Mouse (Mus musculus): Measurements from ENCODE around the gene Atrnl1. TPM values are rescaled to one million over a fixed set of nuclear protein-coding genes. Genes with fewer than 3 reads are reported as not detected.
"Not testable (repeated sequence)": the region's sequence is repeated elsewhere in the genome, so short reads cannot be mapped to it uniquely, and the experiment has no call there.

Atrnl1 gene
- polyA plus RNA-seq, 1 experiment = not detected

DNA sequence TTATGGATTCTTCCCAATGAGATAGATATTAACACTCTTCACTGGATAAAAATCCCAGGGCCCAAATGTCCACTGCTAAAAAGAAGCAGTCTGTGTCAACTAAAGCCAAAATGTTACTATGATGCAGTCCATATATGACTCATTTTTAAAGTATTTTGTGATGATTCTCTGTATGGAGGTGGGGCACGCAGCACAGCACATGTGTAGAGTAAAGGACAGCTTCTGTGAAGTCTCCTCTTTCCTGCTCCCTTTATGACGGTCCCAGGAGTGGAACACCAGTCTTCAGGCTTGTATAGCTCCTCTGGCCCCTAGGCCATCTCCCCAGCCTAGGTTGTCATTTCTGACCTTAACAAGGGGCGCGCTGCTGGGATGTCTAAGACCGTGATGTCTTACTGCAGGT is 434.0 kb downstream of the Atrnl1 start:
- WGBS = 96% methylated on average over 5 of the region's 5 CpGs
- TF ChIP-seq CTCF (IDR thresholded peaks at IDR 0.05; ENCODE audit: insufficient read depth, low read depth, low read length) (no peak), POLR2A (IDR thresholded peaks at IDR 0.05; ENCODE audit: insufficient read depth, low read depth, low read length) (no peak)
- Histone ChIP-seq H3K4me1 (ENCODE audit: control insufficient read depth, insufficient read depth, low read length) (no peaks in the 10 kb centered on the region), H3K27ac (ENCODE audit: insufficient read depth, low read depth, low read length) (no peak overlapping the region), H3K4me3 (ENCODE audit: insufficient read depth, low read depth, low read length) (no peak overlapping the region)

DNA sequence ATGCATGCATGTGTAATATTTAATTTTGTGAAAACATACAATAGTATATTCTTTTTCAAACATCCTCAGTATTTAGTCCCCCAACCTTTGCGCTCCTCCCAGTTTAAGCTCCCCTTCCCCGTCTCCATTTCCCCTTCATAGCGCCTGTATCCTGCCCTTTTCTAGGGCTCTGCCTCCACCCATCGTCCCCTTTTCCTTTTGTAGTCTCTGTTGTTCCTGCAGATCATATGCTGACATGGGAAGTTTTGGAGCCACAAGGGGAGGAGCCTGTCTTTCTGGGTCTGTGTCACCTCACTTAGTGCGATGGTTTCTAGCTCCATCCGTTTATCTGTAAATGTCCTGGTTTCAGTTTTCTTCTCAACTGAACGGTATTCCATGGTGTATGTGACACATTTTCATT is 435.8 kb downstream of the Atrnl1 start:
- 95% methylated on average over 7 of the region's 7 CpGs for WGBS
- H3K4me3 ChIP-seq (ENCODE audit: insufficient read depth, low read depth, low read length) = no peak overlapping the region
- TF ChIP-seq POLR2A (IDR thresholded peaks at IDR 0.05; ENCODE audit: insufficient read depth, low read depth, low read length) (no peak), CTCF (IDR thresholded peaks at IDR 0.05; ENCODE audit: insufficient read depth, low read depth, low read length) (no peak)

DNA sequence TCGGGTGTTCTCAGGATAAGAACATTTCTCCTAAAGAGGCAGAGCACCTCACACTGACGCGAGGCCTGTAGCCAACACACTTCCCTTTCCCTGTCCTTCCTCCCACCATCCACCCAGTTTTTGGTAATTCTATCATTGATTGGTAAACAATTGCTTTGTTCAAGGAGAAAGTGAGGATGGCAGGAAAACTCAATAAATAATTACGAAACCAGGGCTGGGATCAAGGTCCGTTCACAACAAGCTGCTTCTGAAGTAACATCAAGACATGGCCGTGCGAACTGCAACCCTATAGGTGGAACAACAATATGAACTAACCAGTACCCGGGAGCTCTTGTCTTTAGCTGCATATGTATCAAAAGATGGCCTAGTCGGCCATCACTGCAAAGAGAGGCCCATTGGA is 439.6 kb downstream of the Atrnl1 start:
- H3K4me1 ChIP-seq (ENCODE audit: control insufficient read depth, insufficient read depth, low read length); H3K4me3 ChIP-seq (ENCODE audit: insufficient read depth, low read depth, low read length); H3K27ac ChIP-seq (ENCODE audit: insufficient read depth, low read depth, low read length): not testable (repeated sequence)
- WGBS = 97% methylated on average over 8 of the region's 9 CpGs

More for the DNA sequence above, 435.8 kb downstream of the Atrnl1 start:
- Histone ChIP-seq H3K27ac (ENCODE audit: insufficient read depth, low read depth, low read length) (no peak overlapping the region), H3K4me1 (ENCODE audit: control insufficient read depth, insufficient read depth, low read length) (no peaks in the 10 kb centered on the region)

DNA sequence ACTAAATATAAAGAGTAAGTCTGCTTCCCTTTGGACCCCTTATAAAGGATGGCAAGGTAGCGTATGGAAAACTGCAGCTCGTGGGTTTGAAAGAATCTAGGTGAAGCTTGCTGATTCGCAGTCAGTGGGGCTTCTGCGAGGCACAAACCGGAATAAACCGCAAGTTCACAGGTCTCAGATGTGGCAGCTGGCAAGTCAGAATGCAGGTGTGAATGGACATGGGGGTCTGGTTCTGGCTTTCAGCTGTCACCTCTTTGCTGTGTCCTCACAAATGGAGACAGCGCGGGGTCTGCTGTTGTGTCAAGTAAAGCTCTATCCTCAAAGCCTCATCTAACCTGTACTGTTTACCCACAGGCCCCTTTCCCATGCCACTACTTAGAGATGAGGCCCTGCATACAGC is 440.2 kb downstream of the Atrnl1 start:
- no peak overlapping the region for H3K27ac ChIP-seq (ENCODE audit: insufficient read depth, low read depth, low read length)
- WGBS = 95% methylated on average over 8 of the region's 8 CpGs
- H3K4me1 ChIP-seq (ENCODE audit: control insufficient read depth, insufficient read depth, low read length) = no peaks in the 10 kb centered on the region
- no peak for TF ChIP-seq CTCF (IDR thresholded peaks at IDR 0.05; ENCODE audit: insufficient read depth, low read depth, low read length)
- TF ChIP-seq POLR2A (IDR thresholded peaks at IDR 0.05; ENCODE audit: insufficient read depth, low read depth, low read length) = no peak
- H3K4me3 ChIP-seq (ENCODE audit: insufficient read depth, low read depth, low read length) = no peak overlapping the region

DNA sequence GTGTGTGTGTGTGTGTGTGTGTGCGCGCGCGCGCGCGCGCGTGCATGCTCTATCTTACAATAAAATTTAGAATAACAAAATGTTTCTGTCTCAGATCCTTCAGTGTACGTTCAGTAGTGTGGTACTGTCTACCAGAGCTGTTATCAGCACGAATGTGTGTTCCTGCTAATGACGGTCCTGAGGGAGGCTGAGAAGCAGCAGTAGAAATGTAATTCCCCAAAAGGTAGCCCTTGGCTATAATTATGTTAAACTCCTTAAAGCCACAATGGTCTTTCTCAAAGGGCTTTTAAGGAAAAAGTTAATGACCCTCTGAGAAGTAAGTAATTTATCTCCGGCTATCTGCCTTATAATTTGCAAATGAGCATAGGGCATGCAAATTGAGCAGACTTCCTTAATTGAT is 441.1 kb downstream of the Atrnl1 start:
- TF ChIP-seq POLR2A (IDR thresholded peaks at IDR 0.05; ENCODE audit: insufficient read depth, low read depth, low read length) (no peak), CTCF (IDR thresholded peaks at IDR 0.05; ENCODE audit: insufficient read depth, low read depth, low read length) (no peak)

DNA sequence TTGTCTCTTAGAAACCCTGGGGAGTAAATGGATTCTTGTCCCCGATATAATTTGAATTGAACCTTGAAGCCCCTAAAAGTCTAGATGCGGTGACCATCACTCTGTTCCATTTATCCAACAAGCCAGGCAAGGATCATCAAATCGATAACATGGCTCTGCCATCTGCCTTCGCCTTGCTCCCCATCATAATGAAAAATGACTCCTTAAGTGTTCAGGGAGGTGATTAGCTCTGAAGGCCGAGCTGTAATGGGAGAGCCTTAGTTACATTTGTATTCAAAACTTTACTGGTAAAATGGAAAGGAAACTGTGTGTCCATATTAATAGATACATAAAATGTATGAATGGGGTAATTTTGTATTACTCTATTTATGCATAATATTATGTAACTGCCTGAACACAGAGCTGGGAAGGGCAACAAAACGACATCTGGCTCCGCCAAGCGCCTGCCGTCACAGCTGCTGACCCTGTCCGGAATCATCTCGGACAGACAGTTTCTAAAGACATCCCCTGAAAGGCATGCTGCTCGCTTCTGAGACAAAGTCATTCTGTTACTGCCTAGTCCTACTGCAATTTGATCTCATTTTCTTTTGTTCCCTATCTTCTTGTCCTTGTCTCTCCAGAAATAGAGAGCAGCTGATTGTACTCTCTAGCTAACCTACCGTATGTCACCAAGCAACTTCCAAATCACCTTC is 441.8 kb downstream of the Atrnl1 start:
- no peak overlapping the region for H3K27ac ChIP-seq (ENCODE audit: insufficient read depth, low read depth, low read length)
- TF ChIP-seq POLR2A (IDR thresholded peaks at IDR 0.05; ENCODE audit: insufficient read depth, low read depth, low read length) = no peak
- TF ChIP-seq CTCF (IDR thresholded peaks at IDR 0.05; ENCODE audit: insufficient read depth, low read depth, low read length) = no peak

More for the DNA sequence above, 441.1 kb downstream of the Atrnl1 start:
- no peak overlapping the region for H3K4me3 ChIP-seq (ENCODE audit: insufficient read depth, low read depth, low read length)
- 94% methylated on average over 13 of the region's 13 CpGs for WGBS
- H3K27ac ChIP-seq (ENCODE audit: insufficient read depth, low read depth, low read length) = no peak overlapping the region
- no peaks in the 10 kb centered on the region for H3K4me1 ChIP-seq (ENCODE audit: control insufficient read depth, insufficient read depth, low read length)

DNA sequence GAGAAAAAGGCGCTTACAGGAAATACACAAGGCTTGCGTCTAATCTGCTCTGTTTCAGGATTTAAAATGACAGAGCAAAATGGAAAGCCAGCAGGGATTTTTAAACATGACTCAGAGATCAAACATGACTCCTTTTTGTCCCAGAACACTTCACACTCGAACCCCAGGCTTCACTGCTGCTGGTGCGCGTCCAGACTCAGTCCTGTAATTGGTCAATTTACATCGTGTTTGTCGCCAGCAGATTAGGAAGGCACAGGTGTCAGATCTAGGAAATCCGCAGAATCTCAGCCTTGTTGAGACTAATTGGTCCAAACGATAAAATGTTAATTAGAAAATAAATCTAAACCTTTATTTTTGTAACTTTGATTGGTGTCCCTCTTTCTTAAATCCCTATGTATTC is 448.9 kb downstream of the Atrnl1 start:
- no peak overlapping the region for H3K4me3 ChIP-seq (ENCODE audit: insufficient read depth, low read depth, low read length)
- no peaks in the 10 kb centered on the region for H3K4me1 ChIP-seq (ENCODE audit: control insufficient read depth, insufficient read depth, low read length)
- H3K27ac ChIP-seq (ENCODE audit: insufficient read depth, low read depth, low read length) = no peak overlapping the region
- 75% methylated on average over 9 of the region's 9 CpGs for WGBS
- no peak for TF ChIP-seq POLR2A (IDR thresholded peaks at IDR 0.05; ENCODE audit: insufficient read depth, low read depth, low read length)
- TF ChIP-seq CTCF (IDR thresholded peaks at IDR 0.05; ENCODE audit: insufficient read depth, low read depth, low read length) = no peak

More for the DNA sequence above, 441.8 kb downstream of the Atrnl1 start:
- WGBS = 90% methylated on average over 13 of the region's 13 CpGs
- no peak overlapping the region for H3K4me3 ChIP-seq (ENCODE audit: insufficient read depth, low read depth, low read length)
- no peaks in the 10 kb centered on the region for H3K4me1 ChIP-seq (ENCODE audit: control insufficient read depth, insufficient read depth, low read length)

DNA sequence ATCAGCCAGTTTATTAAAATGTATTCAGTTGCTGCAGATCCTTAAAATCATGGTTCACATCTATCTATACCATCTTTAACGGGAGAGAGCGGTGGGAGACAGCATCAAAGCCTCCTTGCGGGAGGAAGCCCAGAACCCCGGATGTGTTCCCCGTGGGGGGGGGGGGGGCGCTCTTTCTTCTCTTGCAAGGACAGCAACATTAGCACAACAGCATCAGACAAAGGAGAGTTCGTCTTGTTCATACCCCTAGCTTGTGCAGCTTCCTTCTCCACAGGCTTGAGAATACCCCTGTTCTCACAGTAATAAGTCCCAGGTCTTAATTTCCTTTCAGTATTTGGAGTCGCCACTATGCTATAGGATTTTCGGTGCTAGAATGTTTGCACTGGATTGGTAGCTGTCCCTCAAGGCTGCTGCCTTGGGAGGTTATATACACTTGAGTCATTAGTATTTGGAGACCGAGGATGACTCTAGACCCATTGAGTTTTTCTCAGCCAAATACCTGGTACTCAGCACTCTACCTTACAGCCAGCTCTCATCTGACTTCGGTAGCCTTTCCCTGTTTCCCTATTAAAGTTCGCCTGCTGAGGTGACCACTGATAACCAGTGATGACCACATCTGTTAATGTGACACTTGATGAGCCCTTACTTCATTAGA is 449.5 kb downstream of the Atrnl1 start:
- no peaks in the 10 kb centered on the region for H3K4me1 ChIP-seq (ENCODE audit: control insufficient read depth, insufficient read depth, low read length)
- TF ChIP-seq CTCF (IDR thresholded peaks at IDR 0.05; ENCODE audit: insufficient read depth, low read depth, low read length) = no peak
- no peak for TF ChIP-seq POLR2A (IDR thresholded peaks at IDR 0.05; ENCODE audit: insufficient read depth, low read depth, low read length)
- H3K27ac ChIP-seq (ENCODE audit: insufficient read depth, low read depth, low read length) = no peak overlapping the region
- H3K4me3 ChIP-seq (ENCODE audit: insufficient read depth, low read depth, low read length) = no peak overlapping the region
- 53% methylated on average over 12 of the region's 12 CpGs for WGBS

DNA sequence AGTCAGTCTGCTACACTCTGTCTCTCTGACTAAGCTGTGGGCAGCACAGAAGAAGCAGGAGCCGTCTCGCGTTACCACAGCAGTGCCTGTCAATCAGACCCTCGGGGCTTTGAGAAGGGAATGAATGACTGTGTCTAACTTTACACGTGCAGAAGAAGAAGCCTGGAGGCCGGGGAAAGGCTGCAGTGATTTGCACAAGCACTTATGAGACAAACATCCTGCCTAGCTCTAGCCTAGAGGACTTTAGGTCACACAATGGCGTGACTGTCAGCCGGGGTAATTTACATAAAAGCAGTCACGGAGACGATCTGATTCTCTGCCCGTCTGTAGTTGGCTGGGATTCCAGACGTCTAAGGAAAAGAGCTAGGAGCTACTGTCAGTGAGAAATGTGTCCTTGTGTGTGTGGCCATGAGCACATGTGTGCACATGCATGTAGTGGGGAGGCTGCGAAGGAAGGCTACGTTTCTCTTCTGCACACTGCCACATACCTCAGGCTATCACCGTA is 450.1 kb downstream of the Atrnl1 start:
- WGBS = 63% methylated on average over 15 of the region's 15 CpGs
- Histone ChIP-seq H3K27ac (ENCODE audit: insufficient read depth, low read depth, low read length) (no peak overlapping the region), H3K4me1 (ENCODE audit: control insufficient read depth, insufficient read depth, low read length) (no peaks in the 10 kb centered on the region), H3K4me3 (ENCODE audit: insufficient read depth, low read depth, low read length) (no peak overlapping the region)
- TF ChIP-seq POLR2A (IDR thresholded peaks at IDR 0.05; ENCODE audit: insufficient read depth, low read depth, low read length) (no peak), CTCF (IDR thresholded peaks at IDR 0.05; ENCODE audit: insufficient read depth, low read depth, low read length) (no peak)
